Mouse (Mus musculus) C2C12 (cell line): ENCODE measurements at regions not wholly inside any gene's neighbourhood (a gene's known extent, or its start where the extent isn't known, plus 50 kb on each side); places are given as distances from the start of the nearest gene placed in this dataset.

Experiments
- H3K27me3 ChIP-seq: one replicate; pipeline ENCODE4 v1.6.1; 2011; ENCODE audit not compliant: control insufficient read depth, insufficient read depth, insufficient read length
- H3K36me3 ChIP-seq: one replicate; pipeline ENCODE4 v1.6.1; 2011; ENCODE audit not compliant: control insufficient read depth, insufficient read depth
- H3K4me3 ChIP-seq: one replicate; pipeline ENCODE4 v1.5.1; 2011; ENCODE audit warnings: mild to moderate bottlenecking, control low read depth; ENCODE audit not compliant: poor library complexity, insufficient read depth, severe bottlenecking
- H3K79me2 ChIP-seq: one replicate; pipeline ENCODE4 v1.6.1; 2011; ENCODE audit not compliant: control insufficient read depth, insufficient read depth
- H3K79me3 ChIP-seq: one replicate; pipeline ENCODE4 v1.6.1; 2011; ENCODE audit warnings: low read depth, control low read depth
- H3ac ChIP-seq: one replicate; pipeline ENCODE3; 2011; ENCODE audit warnings: low read depth; ENCODE audit not compliant: control insufficient read depth, insufficient read length
- CEBPB ChIP-seq: IDR thresholded peaks from one replicate; pipeline ENCODE4 v1.6.1; 2011; ENCODE audit warnings: low read depth, mild to moderate bottlenecking, control low read depth, moderate library complexity
- CTCF ChIP-seq: IDR thresholded peaks from one replicate; pipeline ENCODE4 v1.5.1; 2011; ENCODE audit not compliant: control insufficient read depth, insufficient read depth, insufficient read length
- FOSL1 ChIP-seq: IDR thresholded peaks from one replicate; pipeline ENCODE4 v1.8.0; 2011; ENCODE audit warnings: mild to moderate bottlenecking, low read length; ENCODE audit not compliant: poor library complexity, insufficient read depth, severe bottlenecking
- MAX ChIP-seq: IDR thresholded peaks from one replicate; pipeline ENCODE4 v1.6.1; 2011; ENCODE audit warnings: mild to moderate bottlenecking, control low read depth
- MYOD1 ChIP-seq: IDR thresholded peaks from one replicate; pipeline ENCODE4 v1.6.1; 2011; ENCODE audit warnings: low read depth; ENCODE audit not compliant: control insufficient read depth, insufficient read length
- MYOG ChIP-seq: IDR thresholded peaks from one replicate; pipeline ENCODE4 v1.6.1; 2011; ENCODE audit not compliant: control insufficient read depth, insufficient read length; ENCODE audit errors: extremely low read depth
- USF1 ChIP-seq: IDR thresholded peaks from one replicate; pipeline ENCODE4 v1.6.1; 2011; ENCODE audit warnings: low read depth, mild to moderate bottlenecking, control low read depth, moderate library complexity

DNA sequence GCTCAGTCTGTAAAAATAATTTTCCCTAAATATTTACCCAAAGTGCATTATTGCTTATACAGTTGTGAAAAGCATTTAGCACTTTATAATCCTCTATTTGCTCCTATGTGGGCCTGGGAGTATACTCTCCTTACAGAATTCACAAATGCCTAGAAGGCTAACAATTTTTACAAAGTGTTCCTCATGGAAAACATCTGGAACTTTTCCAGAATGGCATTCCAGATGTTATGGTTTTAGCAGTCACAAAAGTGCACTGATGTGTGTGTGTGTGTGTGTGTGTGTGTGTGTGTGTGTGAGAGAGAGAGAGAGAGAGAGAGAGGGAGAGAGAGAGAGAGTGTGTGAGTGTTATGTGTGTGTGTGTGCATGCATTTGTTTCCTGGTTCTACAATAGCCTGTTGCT, 229.1 kb upstream of the Osr1 start:
- Histone ChIP-seq H3ac (no peak overlapping the region), H3K27me3 (no peaks in the 10 kb centered on the region), H3K36me3 (no peaks in the 10 kb centered on the region), H3K79me2 (no peaks in the 10 kb centered on the region), H3K79me3 (no peaks in the 10 kb centered on the region), H3K4me3 (no peak overlapping the region)
- TF ChIP-seq MAX (no peak), FOSL1 (no peak), CEBPB (no peak), CTCF (no peak), USF1 (no peak), MYOG (no peak), MYOD1 (no peak)

DNA sequence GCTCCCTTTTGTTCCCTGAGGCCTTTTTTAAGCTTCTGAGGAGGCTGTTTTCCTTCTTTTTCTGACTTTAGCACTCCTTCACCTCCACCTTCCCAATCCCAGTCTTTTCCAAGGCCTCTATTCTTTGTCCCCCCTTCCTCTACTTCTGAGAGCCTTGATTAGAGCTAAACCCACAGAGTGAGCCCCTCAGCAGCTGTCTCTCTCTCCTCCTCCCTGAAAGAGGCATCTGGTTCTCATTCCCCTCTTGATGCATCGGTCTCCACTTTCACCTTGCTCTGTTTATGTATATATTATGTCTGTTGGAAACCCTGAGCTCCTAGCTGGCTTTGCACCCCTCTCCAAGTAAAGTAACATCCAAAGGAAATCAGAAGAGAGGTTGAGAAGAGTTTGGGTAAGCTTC, 224.6 kb upstream of the Osr1 start:
- Histone ChIP-seq H3K4me3 (no peak overlapping the region), H3K27me3 (no peaks in the 10 kb centered on the region), H3K79me3 (no peaks in the 10 kb centered on the region), H3ac (no peak overlapping the region), H3K79me2 (no peaks in the 10 kb centered on the region), H3K36me3 (no peaks in the 10 kb centered on the region)
- no peak for TF ChIP-seq CTCF
- no peak for TF ChIP-seq CEBPB
- TF ChIP-seq MYOD1, result no peak
- no peak for TF ChIP-seq MAX
- TF ChIP-seq FOSL1, result no peak
- TF ChIP-seq MYOG, result no peak
- TF ChIP-seq USF1, result no peak

DNA sequence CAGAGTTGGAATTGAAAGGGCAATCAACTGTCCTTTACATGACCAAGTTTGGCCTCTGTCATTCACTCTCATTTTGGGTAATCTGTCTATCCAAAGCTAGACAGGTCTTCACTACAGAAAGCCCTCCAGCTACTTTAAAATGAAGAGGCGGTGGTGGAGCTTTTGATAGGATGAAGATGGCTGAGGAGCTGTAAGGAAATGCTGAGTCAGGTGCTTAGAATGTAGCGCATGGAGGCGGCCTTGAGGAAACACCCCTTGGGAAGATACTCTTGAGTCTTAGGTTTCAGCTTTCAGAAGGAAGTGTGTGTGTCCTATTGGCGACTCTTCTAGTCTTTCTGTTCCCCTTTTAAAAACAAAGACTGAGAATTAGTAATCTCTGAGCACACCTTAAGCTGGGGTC, 214.4 kb upstream of the Osr1 start:
- Histone ChIP-seq H3K79me3 (no peaks in the 10 kb centered on the region), H3K79me2 (no peaks in the 10 kb centered on the region), H3K27me3 (no peaks in the 10 kb centered on the region), H3ac (no peak overlapping the region), H3K36me3 (no peaks in the 10 kb centered on the region), H3K4me3 (no peak overlapping the region)
- TF ChIP-seq CEBPB, result no peak
- TF ChIP-seq FOSL1, result no peak
- no peak for TF ChIP-seq USF1
- no peak for TF ChIP-seq MAX
- no peak for TF ChIP-seq MYOD1
- no peak for TF ChIP-seq MYOG
- no peak for TF ChIP-seq CTCF

DNA sequence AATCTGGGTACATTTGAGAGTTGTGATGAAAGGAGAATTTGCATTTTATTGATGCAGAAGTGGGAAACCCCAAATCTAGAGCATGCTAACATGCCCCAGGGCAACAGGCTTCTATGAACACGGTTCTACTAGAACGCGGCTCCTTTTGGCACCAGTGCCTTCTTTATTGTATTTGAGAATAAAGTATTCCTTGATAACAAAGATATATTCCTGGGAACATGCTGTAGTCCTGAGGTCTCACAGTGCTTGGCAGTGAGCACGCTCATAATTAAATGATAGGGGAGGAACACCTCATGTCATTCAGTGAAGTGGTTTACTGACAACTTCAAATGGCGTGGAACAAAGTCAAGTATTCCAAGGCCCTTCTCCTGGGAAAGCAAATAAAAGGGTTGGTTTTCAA, 212.1 kb upstream of the Osr1 start:
- Histone ChIP-seq H3K79me3 (no peaks in the 10 kb centered on the region), H3K4me3 (no peak overlapping the region), H3K79me2 (no peaks in the 10 kb centered on the region), H3K36me3 (no peaks in the 10 kb centered on the region), H3K27me3 (no peaks in the 10 kb centered on the region), H3ac (no peak overlapping the region)
- TF ChIP-seq CEBPB (no peak), MYOD1 (no peak), CTCF (no peak), USF1 (no peak)

DNA sequence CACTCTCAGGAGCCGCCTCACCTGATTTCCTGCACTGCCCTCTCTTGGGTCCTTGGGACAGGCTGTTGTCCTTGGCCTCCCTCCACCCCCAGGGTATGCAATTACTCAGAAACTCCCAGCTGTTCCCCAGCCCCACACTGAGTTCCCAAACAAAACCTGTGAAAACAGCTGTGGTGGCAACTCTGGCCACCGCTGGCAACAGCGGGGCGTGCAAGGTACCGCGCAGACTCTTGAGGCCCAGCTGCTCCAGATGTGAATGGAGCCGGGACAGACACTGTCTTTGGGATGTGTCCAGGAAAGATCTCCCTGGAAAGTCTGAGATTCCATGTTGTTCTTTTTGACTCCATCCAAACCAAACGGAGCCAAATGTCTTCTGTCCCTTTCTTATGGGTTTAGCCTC, 211.0 kb upstream of the Osr1 start:
- Histone ChIP-seq H3K79me2 (no peaks in the 10 kb centered on the region), H3ac (no peak overlapping the region), H3K79me3 (no peaks in the 10 kb centered on the region), H3K36me3 (no peaks in the 10 kb centered on the region), H3K4me3 (no peak overlapping the region), H3K27me3 (no peaks in the 10 kb centered on the region)
- TF ChIP-seq CTCF, result no peak
- TF ChIP-seq MYOD1, result no peak
- no peak for TF ChIP-seq CEBPB
- TF ChIP-seq FOSL1, result no peak
- no peak for TF ChIP-seq MAX

DNA sequence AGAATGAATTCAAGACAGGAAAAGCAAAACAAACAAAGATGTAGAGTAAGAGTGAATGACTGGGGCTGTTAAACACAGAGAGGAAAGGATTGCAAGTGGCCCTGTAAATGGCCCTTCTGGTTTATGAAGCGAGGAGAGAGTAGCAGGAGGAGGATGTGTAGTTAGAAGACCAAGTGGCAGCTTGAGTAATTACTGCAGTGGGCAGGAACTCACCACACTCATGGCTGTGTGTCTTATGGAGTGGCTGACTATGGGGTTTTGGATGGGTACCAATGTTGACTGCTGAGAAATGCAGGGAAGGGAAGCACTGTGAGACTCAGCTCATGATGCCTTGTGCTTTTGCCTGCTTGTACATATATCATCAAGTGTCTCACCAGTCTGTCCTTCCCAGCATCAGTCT, 204.0 kb upstream of the Osr1 start:
- no peaks in the 10 kb centered on the region for H3K79me3 ChIP-seq
- H3K4me3 ChIP-seq, result no peak overlapping the region
- no peak overlapping the region for H3ac ChIP-seq
- no peaks in the 10 kb centered on the region for H3K79me2 ChIP-seq
- no peaks in the 10 kb centered on the region for H3K36me3 ChIP-seq
- TF ChIP-seq USF1 (no peak), FOSL1 (no peak), MAX (no peak), MYOG (no peak), MYOD1 (no peak), CEBPB (no peak), CTCF (no peak)
- H3K27me3 ChIP-seq, result no peaks in the 10 kb centered on the region
